Mouse (Mus musculus): ENCODE results near the gene Tlcd2. TPM values are rescaled to one million over a fixed set of nuclear protein-coding genes. Genes with fewer than 3 reads are reported as not detected.

Gene Tlcd2
- polyA plus RNA-seq, 1 experiment = 78.8 TPM

DNA sequence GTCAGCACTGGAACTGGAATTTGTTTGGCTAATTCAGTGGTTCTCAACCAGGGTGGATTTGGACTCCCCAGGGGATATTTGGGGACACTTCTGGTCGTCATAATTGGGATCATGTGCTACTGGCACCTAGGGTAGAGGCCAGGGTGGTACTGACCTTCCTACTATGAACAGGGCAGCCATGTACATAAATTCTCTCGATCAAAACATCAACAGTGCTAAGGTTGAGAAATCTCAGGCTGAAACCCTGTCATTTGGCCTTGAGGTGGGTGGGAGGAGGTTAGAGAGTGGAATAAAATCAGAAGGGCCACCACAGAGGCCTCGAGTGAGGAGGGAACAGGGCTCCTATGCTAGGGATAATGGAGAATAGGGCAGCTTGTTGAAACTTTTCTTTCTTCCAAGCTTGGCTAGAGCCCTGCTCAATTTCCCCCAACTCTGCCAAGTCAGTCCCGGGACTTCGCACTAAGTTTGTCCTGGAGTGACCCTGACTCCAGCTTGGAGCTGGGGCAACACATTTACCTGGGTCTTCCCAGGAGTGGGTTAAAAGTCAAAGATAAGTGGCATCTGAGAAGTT lies 2.3 kb upstream of the Tlcd2 start:
- Histone ChIP-seq H3K4me3 (ENCODE audit: low read depth, low read length) (no peak overlapping the region), H3K4me1 (ENCODE audit: control insufficient read depth, insufficient read depth, insufficient read length, low read length) (peaks cover 24% of the 10 kb centered on the region), H3K36me3 (ENCODE audit: control insufficient read depth, insufficient read depth, low read length) (peaks cover 6% of the 10 kb centered on the region), H3K27me3 (ENCODE audit: control insufficient read depth, insufficient read depth, low read length) (no peaks in the 10 kb centered on the region), H3K27ac (ENCODE audit: insufficient read depth, low read depth, low read length) (peak overlapping the region; percentile 100)
- TF ChIP-seq CTCF (IDR thresholded peaks at IDR 0.05; ENCODE audit: extremely low read depth, insufficient read length, insufficient replicate concordance, low read depth, low read length) = no peak
- no peak for TF ChIP-seq POLR2A (IDR thresholded peaks at IDR 0.05; ENCODE audit: low read depth, low read length)
- WGBS = 53% methylated on average over 5 of the region's 5 CpGs

DNA sequence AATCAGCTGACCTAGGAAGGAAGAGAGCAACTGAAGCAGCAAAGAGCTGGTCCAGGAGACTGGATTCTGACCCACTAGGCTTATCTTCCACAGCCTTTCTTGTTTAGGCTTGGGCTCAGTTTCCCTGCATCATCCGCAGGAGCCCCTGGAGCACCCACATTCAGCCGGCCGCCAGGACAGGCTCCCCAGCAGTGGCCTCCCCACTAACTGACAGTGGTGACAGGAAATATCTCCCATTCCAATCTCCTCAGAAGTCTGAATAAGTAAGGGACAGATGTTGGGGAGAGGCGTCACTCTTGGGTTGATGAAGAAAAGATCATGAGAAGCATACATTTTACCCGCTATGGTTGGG lies 1.8 kb upstream of the Tlcd2 start:
- Histone ChIP-seq H3K27me3 (ENCODE audit: control insufficient read depth, insufficient read depth, low read length) (no peaks in the 10 kb centered on the region), H3K27ac (ENCODE audit: insufficient read depth, low read depth, low read length) (peak overlapping the region; percentile 100), H3K4me1 (ENCODE audit: control insufficient read depth, insufficient read depth, insufficient read length, low read length) (peaks cover 25% of the 10 kb centered on the region), H3K4me3 (ENCODE audit: low read depth, low read length) (no peak overlapping the region), H3K36me3 (ENCODE audit: control insufficient read depth, insufficient read depth, low read length) (peaks cover 11% of the 10 kb centered on the region)
- no peak for TF ChIP-seq CTCF (IDR thresholded peaks at IDR 0.05; ENCODE audit: extremely low read depth, insufficient read length, insufficient replicate concordance, low read depth, low read length)
- TF ChIP-seq POLR2A (IDR thresholded peaks at IDR 0.05; ENCODE audit: low read depth, low read length) = no peak
- WGBS = 52% methylated on average over 5 of the region's 5 CpGs

DNA sequence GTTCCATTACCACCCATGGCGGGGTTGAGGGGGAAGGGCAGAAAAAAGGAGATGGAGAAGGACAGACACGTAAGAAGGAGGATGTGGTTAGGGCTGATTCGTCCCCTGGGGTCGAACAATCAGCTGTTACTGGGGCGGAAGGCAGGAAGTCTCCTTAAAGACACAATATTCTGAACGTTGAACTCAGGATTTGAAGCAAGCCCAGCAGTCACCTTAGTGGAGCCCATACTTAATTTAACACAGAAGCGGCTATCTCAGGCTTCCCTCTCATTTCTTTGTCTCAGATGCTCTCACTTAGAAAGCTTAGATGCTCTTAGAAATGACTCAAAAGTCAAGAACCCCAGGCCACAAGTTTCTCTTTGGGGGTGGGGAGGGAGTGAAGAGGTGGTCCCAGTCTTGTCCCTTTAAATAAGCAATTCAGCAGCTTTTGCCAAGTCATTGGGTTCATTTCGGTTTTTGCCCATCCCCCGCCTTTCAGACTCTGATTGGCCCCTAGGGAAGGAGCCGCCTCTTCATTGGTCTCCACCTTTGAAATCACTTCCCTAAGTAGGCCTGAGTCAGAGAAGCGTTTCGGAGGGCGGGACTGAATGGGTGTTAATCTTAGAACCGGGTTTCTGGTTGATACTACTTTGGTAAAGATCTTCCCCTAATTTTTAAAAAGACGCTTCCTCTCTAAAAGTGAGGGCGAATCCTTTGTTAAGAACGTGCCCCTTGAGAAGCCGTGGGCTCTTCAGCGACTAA lies 1.2 kb upstream of the Tlcd2 start:
- Histone ChIP-seq H3K27ac (ENCODE audit: insufficient read depth, low read depth, low read length) (peak overlapping the region; percentile 100), H3K4me1 (ENCODE audit: control insufficient read depth, insufficient read depth, insufficient read length, low read length) (peaks cover 24% of the 10 kb centered on the region), H3K4me3 (ENCODE audit: low read depth, low read length) (peak overlapping the region; percentile 66), H3K36me3 (ENCODE audit: control insufficient read depth, insufficient read depth, low read length) (peaks cover 16% of the 10 kb centered on the region), H3K27me3 (ENCODE audit: control insufficient read depth, insufficient read depth, low read length) (no peaks in the 10 kb centered on the region)
- no peak for TF ChIP-seq CTCF (IDR thresholded peaks at IDR 0.05; ENCODE audit: extremely low read depth, insufficient read length, insufficient replicate concordance, low read depth, low read length)
- no peak for TF ChIP-seq POLR2A (IDR thresholded peaks at IDR 0.05; ENCODE audit: low read depth, low read length)
- 9% methylated on average over 19 of the region's 19 CpGs for WGBS

DNA sequence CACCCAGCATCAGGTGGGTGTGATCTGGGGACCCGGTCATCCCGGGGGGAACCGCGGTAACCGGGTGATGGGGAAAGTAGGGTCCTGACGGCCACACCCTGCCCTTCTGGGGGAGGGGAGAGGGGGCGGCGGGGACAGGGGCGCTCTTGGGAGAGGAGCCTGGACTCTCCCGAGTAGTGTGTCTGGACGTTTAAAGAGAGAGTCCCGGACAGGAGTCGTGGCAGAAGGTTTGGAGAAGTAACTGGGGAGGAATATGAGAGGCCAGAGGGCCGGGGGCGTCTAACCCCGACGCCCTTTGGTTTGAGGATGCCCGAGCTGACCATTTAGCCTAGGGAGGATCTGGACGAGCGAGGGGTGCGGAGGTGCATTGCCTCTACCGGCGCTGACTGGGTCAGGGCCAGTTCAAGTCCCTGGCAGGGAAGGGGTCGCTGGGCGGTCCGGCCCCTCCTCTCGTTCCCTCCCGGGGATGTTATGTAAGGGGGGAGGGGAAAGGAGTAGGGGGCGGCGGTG lies 283 bp downstream of the Tlcd2 start:
- Histone ChIP-seq H3K4me1 (ENCODE audit: control insufficient read depth, insufficient read depth, insufficient read length, low read length) (peaks cover 25% of the 10 kb centered on the region), H3K4me3 (ENCODE audit: low read depth, low read length) (peak overlapping the region; percentile 97), H3K36me3 (ENCODE audit: control insufficient read depth, insufficient read depth, low read length) (peaks cover 27% of the 10 kb centered on the region), H3K27me3 (ENCODE audit: control insufficient read depth, insufficient read depth, low read length) (no peaks in the 10 kb centered on the region), H3K27ac (ENCODE audit: insufficient read depth, low read depth, low read length) (peak overlapping the region; percentile 99)
- no peak for TF ChIP-seq POLR2A (IDR thresholded peaks at IDR 0.05; ENCODE audit: low read depth, low read length)
- TF ChIP-seq CTCF (IDR thresholded peaks at IDR 0.05; ENCODE audit: extremely low read depth, insufficient read length, insufficient replicate concordance, low read depth, low read length) = no peak
- WGBS = under 1% methylated on average over 30 of the region's 30 CpGs

DNA sequence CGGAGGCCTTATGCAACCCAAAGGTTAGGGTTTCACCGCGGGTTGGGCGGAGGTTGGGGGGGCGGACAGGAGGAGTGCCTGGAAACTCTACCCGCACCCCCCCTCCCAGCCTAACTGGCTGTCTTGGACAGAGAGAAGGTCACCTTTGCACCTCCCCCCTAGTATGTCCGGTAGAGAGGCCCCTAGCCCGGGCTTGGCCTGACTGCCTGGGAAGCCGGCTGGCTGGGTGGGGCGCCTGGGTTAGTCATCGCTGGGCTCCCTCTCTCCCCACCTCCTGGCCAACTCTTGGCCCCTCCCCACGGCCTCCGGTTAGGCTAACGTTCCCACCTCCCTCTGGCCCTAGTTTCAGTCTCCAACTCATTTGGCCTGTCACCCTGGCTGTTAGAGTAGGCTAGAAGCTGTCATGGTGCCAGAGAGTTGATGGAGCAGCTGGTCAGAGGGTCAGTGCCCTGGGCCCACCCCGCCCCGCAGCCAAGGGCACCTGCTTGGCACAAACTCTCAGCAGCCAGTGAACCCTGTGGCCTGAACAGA lies 803 bp downstream of the Tlcd2 start:
- peak overlapping the region; percentile 99 for H3K27ac ChIP-seq (ENCODE audit: insufficient read depth, low read depth, low read length)

DNA sequence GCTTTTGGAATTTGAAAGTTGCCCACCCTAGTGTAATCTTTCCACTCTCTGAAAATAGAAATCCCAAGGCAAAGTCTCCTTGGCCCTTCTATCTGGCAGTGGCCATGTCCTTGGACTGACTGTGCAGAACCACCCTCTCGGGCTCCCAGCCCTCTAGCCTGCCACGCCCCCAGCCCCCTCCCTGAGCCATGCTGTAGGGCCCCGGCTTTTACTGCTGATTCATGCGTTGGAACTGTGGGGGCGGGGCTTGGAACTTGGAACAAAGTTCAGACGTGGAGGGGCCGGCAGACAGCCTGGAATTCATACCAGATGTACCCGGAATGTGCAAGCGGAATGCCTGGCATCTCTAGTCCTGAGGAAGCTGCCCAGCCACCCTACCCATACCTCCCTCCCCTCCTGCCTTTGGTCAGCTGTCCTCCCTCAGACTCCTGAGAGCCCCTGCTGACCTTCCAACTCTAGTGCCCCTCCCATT lies 1.4 kb downstream of the Tlcd2 start:
- H3K27ac ChIP-seq (ENCODE audit: insufficient read depth, low read depth, low read length) = peak overlapping the region; percentile 99
- no peaks in the 10 kb centered on the region for H3K27me3 ChIP-seq (ENCODE audit: control insufficient read depth, insufficient read depth, low read length)
- H3K36me3 ChIP-seq (ENCODE audit: control insufficient read depth, insufficient read depth, low read length) = peaks cover 27% of the 10 kb centered on the region
- no peak for TF ChIP-seq POLR2A (IDR thresholded peaks at IDR 0.05; ENCODE audit: low read depth, low read length)
- no peak for TF ChIP-seq CTCF (IDR thresholded peaks at IDR 0.05; ENCODE audit: extremely low read depth, insufficient read length, insufficient replicate concordance, low read depth, low read length)
- peak overlapping the region; percentile 97 for H3K4me3 ChIP-seq (ENCODE audit: low read depth, low read length)
- peaks cover 26% of the 10 kb centered on the region for H3K4me1 ChIP-seq (ENCODE audit: control insufficient read depth, insufficient read depth, insufficient read length, low read length)
- WGBS = 5% methylated on average over 9 of the region's 9 CpGs

More for the DNA sequence above, 803 bp downstream of the Tlcd2 start:
- TF ChIP-seq POLR2A (IDR thresholded peaks at IDR 0.05; ENCODE audit: low read depth, low read length) (peak; percentile 56; the same call in 1 of the 2 replicates), CTCF (IDR thresholded peaks at IDR 0.05; ENCODE audit: extremely low read depth, insufficient read length, insufficient replicate concordance, low read depth, low read length) (no peak)
- Histone ChIP-seq H3K36me3 (ENCODE audit: control insufficient read depth, insufficient read depth, low read length) (peaks cover 27% of the 10 kb centered on the region), H3K4me3 (ENCODE audit: low read depth, low read length) (peak overlapping the region; percentile 97), H3K4me1 (ENCODE audit: control insufficient read depth, insufficient read depth, insufficient read length, low read length) (peaks cover 25% of the 10 kb centered on the region), H3K27me3 (ENCODE audit: control insufficient read depth, insufficient read depth, low read length) (no peaks in the 10 kb centered on the region)
- 2% methylated on average over 16 of the region's 16 CpGs for WGBS

DNA sequence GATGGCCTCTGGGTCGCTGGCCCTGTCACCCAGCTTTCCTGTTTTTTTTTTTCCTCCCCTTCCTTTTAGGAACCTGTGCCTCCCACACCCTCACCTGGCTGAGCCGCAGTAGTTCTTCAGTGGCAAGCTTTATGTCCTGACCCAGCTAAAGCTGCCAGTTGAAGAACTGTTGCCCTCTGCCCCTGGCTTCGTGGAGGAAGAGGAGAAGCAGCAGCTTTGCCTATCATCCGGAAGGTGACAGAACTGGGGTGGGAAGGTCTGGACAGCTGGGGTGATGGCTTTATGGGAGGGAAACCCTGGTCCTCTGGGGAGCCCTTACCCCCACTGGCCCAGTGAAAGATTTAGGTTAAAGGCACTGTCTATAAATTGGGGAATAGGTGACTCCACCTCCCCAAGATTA lies 2.1 kb downstream of the Tlcd2 start:
- 26% methylated on average over 4 of the region's 4 CpGs for WGBS
- H3K4me1 ChIP-seq (ENCODE audit: control insufficient read depth, insufficient read depth, insufficient read length, low read length) = peaks cover 30% of the 10 kb centered on the region
- peak overlapping the region; percentile 97 for H3K4me3 ChIP-seq (ENCODE audit: low read depth, low read length)
- no peak for TF ChIP-seq POLR2A (IDR thresholded peaks at IDR 0.05; ENCODE audit: low read depth, low read length)
- no peak for TF ChIP-seq CTCF (IDR thresholded peaks at IDR 0.05; ENCODE audit: extremely low read depth, insufficient read length, insufficient replicate concordance, low read depth, low read length)
- no peaks in the 10 kb centered on the region for H3K27me3 ChIP-seq (ENCODE audit: control insufficient read depth, insufficient read depth, low read length)
- peak overlapping the region; percentile 44 for H3K27ac ChIP-seq (ENCODE audit: insufficient read depth, low read depth, low read length)
- peaks cover 27% of the 10 kb centered on the region for H3K36me3 ChIP-seq (ENCODE audit: control insufficient read depth, insufficient read depth, low read length)

All from small intestine, adult 2 months (tissue).